Mouse (Mus musculus) lung, postnatal 0 days (tissue): Measurements from ENCODE around the gene Rps6kl1. TPM values are rescaled to one million over a fixed set of nuclear protein-coding genes. Genes with fewer than 3 reads are reported as not detected.

Experiments
- ATAC-seq: fragments of 200-750 bp; cut with Nextera tagmentation; 2 replicates; pipeline ENCODE4 v1.8.0; 2017; ENCODE audit warnings: moderate library complexity
- DNase-seq: peaks from one replicate; pipeline ENCODE4 v3.0.0-alpha.2; 2016; ENCODE audit warnings: low spot score
- H3K27ac ChIP-seq: fragments of 300-500 bp; sonication (generic); 2 replicates; pipeline ENCODE4 v1.5.1; 2014; ENCODE audit warnings: antibody characterized with exemption, mild to moderate bottlenecking, low read length, mixed read lengths
- H3K27me3 ChIP-seq: fragments of 300-500 bp; sonication (generic); replicated peaks from 2 replicates; pipeline ENCODE4 v1.6.1; 2014; ENCODE audit warnings: low read length, mixed read lengths; ENCODE audit not compliant: insufficient read depth
- H3K36me3 ChIP-seq: fragments of 300-500 bp; sonication (generic); 2 replicates; pipeline ENCODE4 v1.6.1; 2014; ENCODE audit warnings: low read length, mixed read lengths; ENCODE audit not compliant: insufficient read depth
- H3K4me1 ChIP-seq: fragments of 300-500 bp; sonication (generic); 2 replicates; pipeline ENCODE4 v1.6.1; 2014; ENCODE audit warnings: antibody characterized with exemption, low read depth, low read length, mixed read lengths; ENCODE audit not compliant: insufficient read depth
- H3K4me2 ChIP-seq: fragments of 300-500 bp; sonication (generic); replicated peaks from 2 replicates; pipeline ENCODE4 v1.6.1; 2014; ENCODE audit warnings: low read depth, mild to moderate bottlenecking, low read length, moderate library complexity, mixed read lengths
- H3K4me3 ChIP-seq: fragments of 300-500 bp; sonication (generic); 2 replicates; pipeline ENCODE4 v1.5.1; 2014; ENCODE audit warnings: low read depth, low read length
- H3K9ac ChIP-seq: fragments of 300-500 bp; sonication (generic); replicated peaks from 2 replicates; pipeline ENCODE4 v1.6.1; 2014; ENCODE audit warnings: low read depth, mild to moderate bottlenecking
- H3K9me3 ChIP-seq: fragments of 300-500 bp; sonication (generic); 2 replicates; pipeline ENCODE4 v1.6.1; 2016; ENCODE audit warnings: low read length, mixed read lengths
- CTCF ChIP-seq: IDR thresholded peaks from 2 replicates; pipeline ENCODE4 v1.5.1; 2016; ENCODE audit warnings: antibody characterized with exemption, mild to moderate bottlenecking
- EP300 ChIP-seq: IDR thresholded peaks from 2 replicates; pipeline ENCODE4 v1.6.1; 2016; ENCODE audit warnings: antibody characterized with exemption, mild to moderate bottlenecking, control low read depth
- WGBS: fragments of 180-500 bp; shearing (Covaris S2); extraction: QIAGEN DNeasy Blood & Tissue Kit; methylation state at CpG from one replicate; pipeline ENCODE4 v1.1.7; 2014; 5-methylcytosine and 5-hydroxymethylcytosine counted together
- polyA plus RNA-seq: library from polyadenylated mRNA; unstranded; fragments of >200 nt; fragmentation: Nextera tagmentation; extraction: Ambion mirVana; gene quantifications from 2 replicates; pipeline ENCODE4 v1.2.1, GENCODE M21; 2015

The Rps6kl1 gene
- polyA plus RNA-seq, 1 experiment from 2014 or later = 0.82 TPM

DNA sequence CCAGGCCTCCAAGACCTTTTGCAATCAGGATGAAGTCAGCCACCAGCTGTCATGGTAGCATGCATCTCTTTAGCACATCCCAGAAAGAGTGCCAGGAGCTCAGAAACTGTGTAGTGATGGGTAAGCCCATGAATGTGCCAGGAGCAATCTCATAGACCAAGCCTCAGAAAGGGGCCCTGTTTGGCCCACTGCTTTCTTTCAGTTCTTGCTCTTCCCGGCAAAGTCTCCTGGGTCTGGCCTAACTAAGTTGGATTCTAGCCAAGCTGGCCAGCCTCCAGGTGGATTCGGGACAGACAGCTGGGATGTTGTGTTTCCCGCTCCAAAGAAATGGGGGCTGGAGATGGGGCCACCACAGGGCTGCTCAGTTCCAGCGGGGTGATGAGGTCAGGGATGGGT is 43.6 kb upstream of the Rps6kl1 start:
- peak; percentile 65 for TF ChIP-seq EP300
- no peak for TF ChIP-seq CTCF
- ATAC-seq = peak; percentile 80
- Histone ChIP-seq H3K4me2 (no peak overlapping the region), H3K27me3 (no peaks in the 10 kb centered on the region), H3K9ac (no peak overlapping the region), H3K4me3 (no peak overlapping the region), H3K27ac (no peak overlapping the region), H3K9me3 (no peaks in the 10 kb centered on the region), H3K36me3 (no peaks in the 10 kb centered on the region), H3K4me1 (peaks cover 2% of the 10 kb centered on the region; the same call in 1 of the 2 replicates)
- DNase-seq = peak; percentile 85
- 19% methylated on average over 4 of the region's 4 CpGs for WGBS

DNA sequence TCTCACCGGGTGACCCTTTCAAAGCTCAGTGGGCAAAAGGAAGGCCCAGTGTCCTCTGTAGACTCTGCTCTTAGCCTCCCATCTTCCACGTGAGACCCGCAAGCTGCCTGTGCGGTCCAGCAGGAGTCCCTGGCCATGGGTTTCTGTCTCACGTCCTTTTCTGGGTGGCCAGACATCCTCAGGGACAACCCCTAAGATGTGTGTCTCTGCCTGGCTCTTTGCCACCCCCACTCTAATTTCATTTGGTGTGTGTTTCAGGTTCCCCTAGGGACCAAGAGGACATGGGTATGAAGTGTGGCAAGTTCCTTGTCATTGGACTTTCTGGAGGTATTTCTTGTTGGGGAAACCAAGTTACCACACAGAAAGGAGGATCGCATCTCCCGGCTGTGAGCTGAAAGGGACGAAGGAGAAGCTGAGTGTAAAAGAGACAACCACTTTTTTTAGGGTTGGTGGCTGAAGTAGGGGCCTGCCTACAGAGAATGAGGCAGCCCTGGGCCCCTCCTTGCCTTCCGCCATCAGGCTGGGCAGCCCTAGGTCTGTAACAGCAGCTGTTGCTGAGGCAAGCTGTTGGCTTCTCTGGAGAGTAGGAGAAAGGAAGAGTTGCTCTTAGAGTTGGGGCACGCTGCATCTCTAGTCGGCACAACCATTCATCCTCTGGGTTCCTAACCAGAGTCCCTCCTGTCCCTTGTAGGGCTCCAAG is 43.0 kb upstream of the Rps6kl1 start:
- no peak overlapping the region for H3K4me2 ChIP-seq
- WGBS = 73% methylated on average over 11 of the region's 11 CpGs
- ATAC-seq (no peak), DNase-seq (no peak)
- no peaks in the 10 kb centered on the region for H3K9me3 ChIP-seq
- TF ChIP-seq CTCF (no peak), EP300 (no peak)
- peak overlapping the region; percentile 51 for H3K27ac ChIP-seq
- H3K4me1 ChIP-seq = peaks cover 2% of the 10 kb centered on the region; the same call in 1 of the 2 replicates
- no peak overlapping the region for H3K4me3 ChIP-seq
- H3K9ac ChIP-seq = no peak overlapping the region
- H3K36me3 ChIP-seq = no peaks in the 10 kb centered on the region
- no peaks in the 10 kb centered on the region for H3K27me3 ChIP-seq

GRCm38 (mm10) chr12:85193146-85193545 is 42.1 kb upstream of the Rps6kl1 start:
- no peak for DNase-seq
- Histone ChIP-seq H3K9me3 (no peaks in the 10 kb centered on the region), H3K36me3 (no peaks in the 10 kb centered on the region), H3K27me3 (no peaks in the 10 kb centered on the region), H3K4me1 (peaks cover 2% of the 10 kb centered on the region; the same call in 1 of the 2 replicates), H3K9ac (no peak overlapping the region), H3K4me3 (no peak overlapping the region), H3K4me2 (no peak overlapping the region), H3K27ac (no peak overlapping the region)
- no peak for ATAC-seq
- TF ChIP-seq EP300 (no peak), CTCF (no peak)
- 84% methylated on average over 10 of the region's 10 CpGs for WGBS

DNA sequence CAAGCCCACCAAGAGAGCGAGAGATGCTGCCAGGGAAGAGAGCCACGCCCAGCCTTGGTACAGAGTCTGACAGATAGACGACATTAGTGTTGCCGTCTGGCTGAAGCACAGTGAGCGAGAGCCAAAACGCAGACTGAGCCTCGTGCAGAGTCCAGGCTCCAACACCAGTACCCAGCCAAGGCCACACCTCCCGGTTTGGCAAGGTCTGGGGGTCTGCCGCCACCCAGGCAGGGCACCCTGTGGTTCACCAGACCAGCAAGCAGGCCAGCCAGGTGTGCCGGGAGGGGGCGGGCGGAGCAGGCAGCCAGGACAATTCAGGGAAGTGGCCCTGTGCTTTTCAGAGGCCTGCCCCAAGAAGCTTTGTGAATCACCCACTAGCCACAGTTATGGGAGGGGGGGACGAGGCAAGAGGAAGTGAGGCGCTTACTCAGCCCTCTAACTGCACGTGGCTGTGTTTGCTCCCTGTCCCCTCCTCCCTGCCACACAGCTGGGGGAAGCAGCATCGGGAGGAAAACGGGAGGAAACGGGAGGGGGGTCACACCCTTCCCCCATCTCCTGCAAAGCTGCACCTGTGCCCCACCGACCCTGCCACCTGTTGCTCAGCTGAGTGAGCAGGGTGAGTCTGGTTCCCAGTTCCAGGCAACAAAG is 41.5 kb upstream of the Rps6kl1 start:
- Histone ChIP-seq H3K27me3 (no peaks in the 10 kb centered on the region), H3K4me2 (peak overlapping the region; percentile 22), H3K4me3 (no peak overlapping the region), H3K27ac (no peak overlapping the region), H3K36me3 (no peaks in the 10 kb centered on the region), H3K4me1 (peaks cover 2% of the 10 kb centered on the region; the same call in 1 of the 2 replicates), H3K9ac (0 out of 2 replicates have a peak overlapping the region, but pooled peaks have one; percentile 8), H3K9me3 (no peaks in the 10 kb centered on the region)
- 20% methylated on average over 19 of the region's 19 CpGs for WGBS
- TF ChIP-seq EP300 (no peak), CTCF (no peak)
- DNase-seq = peak; percentile 81
- peak; percentile 60 for ATAC-seq

- Histone ChIP-seq H3K27me3 (no peaks in the 10 kb centered on the region), H3K27ac (no peak overlapping the region), H3K4me2 (no peak overlapping the region), H3K9ac (no peak overlapping the region), H3K4me1 (peaks cover 2% of the 10 kb centered on the region; the same call in 1 of the 2 replicates), H3K36me3 (no peaks in the 10 kb centered on the region), H3K4me3 (no peak overlapping the region), H3K9me3 (no peaks in the 10 kb centered on the region)
- WGBS = 75% methylated on average over 7 of the region's 7 CpGs
- ATAC-seq = no peak
- no peak for DNase-seq
- TF ChIP-seq CTCF = no peak
- TF ChIP-seq EP300 = no peak
These were observed 39.2 kb upstream of the Rps6kl1 start for GRCm38 (mm10) chr12:85190290-85190689.

GRCm38 (mm10) chr12:85186361-85186760 is 35.3 kb upstream of the Rps6kl1 start:
- no peak overlapping the region for H3K4me3 ChIP-seq
- H3K27me3 ChIP-seq = no peaks in the 10 kb centered on the region
- no peaks in the 10 kb centered on the region for H3K4me1 ChIP-seq
- no peaks in the 10 kb centered on the region for H3K9me3 ChIP-seq
- ATAC-seq = no peak
- TF ChIP-seq CTCF (no peak), EP300 (no peak)
- no peak for DNase-seq
- H3K9ac ChIP-seq = no peak overlapping the region
- no peak overlapping the region for H3K27ac ChIP-seq
- no peak overlapping the region for H3K4me2 ChIP-seq
- H3K36me3 ChIP-seq = no peaks in the 10 kb centered on the region
- WGBS = 63% methylated on average over 7 of the region's 7 CpGs
